Mouse (Mus musculus) heart, postnatal 36 days (tissue): ENCODE data around the gene 1700025C18Rik. TPM values are rescaled to one million over a fixed set of nuclear protein-coding genes. Genes with fewer than 3 reads are reported as not detected.
A peak's percentile ranks its signal among the peaks of the same experiment; 100 is the strongest.

Source experiments
- DNase-seq, 2 experiments: peaks; one replicate each; pipeline ENCODE4 v3.0.0; 2021 to 2022
- intact Hi-C: fragments of 180-260 bp; cut with DNase I; formaldehyde crosslinking; loops from one replicate; pipeline ENCODE4 v1.15.1; 2025
- total RNA-seq, 2 experiments: library from RNA; stranded (reverse); gene quantifications; 2 replicates each; pipeline ENCODE4 v1.2.3; 2021

Gene 1700025C18Rik
- total RNA-seq, result not detected

- intact Hi-C loops, result no loop called here
Measured at GRCm38 (mm10) chr2:165090650-165091049, at the start of gene 1700025C18Rik. 1700025C18Rik (minus strand) TSS chr2:165090750.

GRCm38 (mm10) chr2:165136049-165136448 is 45.5 kb upstream of the 1700025C18Rik start:
- DNase-seq, result no peak
- intact Hi-C loops, result no loop called here

More at GRCm38 (mm10) chr2:165090650-165091049, at the start of gene 1700025C18Rik:
- DNase-seq, result no peak

DNA sequence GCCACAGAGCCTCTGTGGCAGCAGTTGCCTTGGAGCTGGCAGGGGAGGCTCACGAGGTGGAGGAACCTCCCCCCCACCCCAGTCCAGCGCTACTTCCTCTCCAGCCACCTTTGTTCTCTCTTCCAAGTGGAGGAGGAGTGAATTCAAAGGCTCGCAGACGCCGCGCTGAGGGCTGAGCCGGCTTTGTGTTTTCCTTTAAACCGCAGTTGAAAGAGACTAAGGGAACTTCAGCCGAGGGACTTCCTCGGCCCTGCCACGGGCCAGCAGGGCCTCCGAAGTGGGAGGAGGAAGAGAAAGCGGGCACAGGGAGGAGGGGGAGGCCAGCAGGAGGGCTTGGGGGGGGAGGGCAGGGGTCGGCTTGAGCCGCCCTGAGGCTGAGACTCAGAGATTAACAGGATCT is 43.0 kb upstream of the 1700025C18Rik start:
- DNase-seq, result no peak
- intact Hi-C loops, result no loop called here

- DNase-seq, result no peak
- intact Hi-C loops, result no loop called here
Measured at GRCm38 (mm10) chr2:165131428-165131827, 40.9 kb upstream of the 1700025C18Rik start.

DNA sequence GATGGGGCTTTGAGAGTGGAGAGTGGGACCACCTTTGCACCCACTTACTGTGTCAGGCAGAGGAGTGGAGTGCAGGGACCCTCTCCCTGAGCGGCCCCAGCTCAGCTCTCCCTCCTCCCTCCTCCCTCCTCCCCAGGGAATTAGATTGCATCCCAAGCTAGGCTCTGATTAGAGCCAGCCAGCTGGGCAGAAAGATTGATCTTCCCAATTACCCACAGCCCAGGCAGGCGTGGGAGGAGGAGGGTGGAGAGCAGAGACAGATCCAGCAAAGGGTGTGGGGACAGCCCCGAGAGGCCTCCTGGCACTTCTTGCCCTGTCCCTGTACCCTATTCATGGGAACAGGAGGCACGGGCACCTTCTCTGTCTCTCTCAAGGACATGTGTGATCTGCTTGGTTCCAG is 38.6 kb upstream of the 1700025C18Rik start:
- no peak for DNase-seq
- intact Hi-C loops, result no loop called here

GRCm38 (mm10) chr2:165126896-165127562 is 36.5 kb upstream of the 1700025C18Rik start:
- no peak for DNase-seq
- intact Hi-C loops, result no loop called here

- intact Hi-C loops, result no loop called here
- no peak for DNase-seq
Measured at GRCm38 (mm10) chr2:165121206-165121840, 30.8 kb upstream of the 1700025C18Rik start.

DNA sequence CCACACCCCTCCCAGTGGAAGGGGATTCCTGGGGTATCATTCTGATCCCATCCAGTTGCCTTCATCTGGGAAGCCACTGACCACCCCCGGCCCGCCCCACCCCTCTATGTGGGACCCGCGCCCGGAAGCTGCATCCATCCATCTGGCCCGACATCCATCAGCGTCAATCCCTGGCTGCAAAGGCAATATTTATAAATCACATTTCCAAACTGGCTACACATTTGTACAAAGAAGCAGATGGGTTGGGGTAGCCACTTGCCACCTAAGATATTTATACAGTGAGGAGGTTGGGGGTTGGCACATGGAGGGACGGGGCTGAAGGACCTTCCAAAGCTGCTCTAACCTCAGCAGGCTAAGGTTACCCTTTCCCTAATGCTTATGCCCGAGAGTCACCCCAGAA is 30.2 kb upstream of the 1700025C18Rik start:
- no peak for DNase-seq
- intact Hi-C loops, result no loop called here

DNA sequence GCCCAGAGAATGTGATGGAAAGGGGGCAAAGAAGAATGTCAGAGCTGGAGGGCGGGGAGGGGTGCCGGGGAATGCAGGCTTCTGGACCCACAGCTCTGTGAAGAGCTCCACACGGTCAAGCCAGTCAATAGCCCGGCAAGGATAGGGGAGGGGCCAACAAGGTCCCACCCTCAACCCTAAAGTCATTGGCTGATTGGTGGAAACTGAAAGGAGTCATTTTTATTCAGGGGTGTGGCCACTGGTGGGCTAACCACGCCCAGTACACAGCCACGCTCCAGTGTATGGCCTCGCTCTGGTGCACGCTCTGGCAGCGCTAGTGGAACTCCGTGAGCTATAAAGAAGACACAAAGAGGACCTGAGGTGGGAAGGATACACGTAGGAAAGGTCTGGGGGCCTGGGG is 23.2 kb upstream of the 1700025C18Rik start:
- no peak for DNase-seq
- intact Hi-C loops, result loop anchor here (2.0 kb wide), 2 partner anchors 39 to 151 kb away; no protein-coding TSS in a partner anchor

DNA sequence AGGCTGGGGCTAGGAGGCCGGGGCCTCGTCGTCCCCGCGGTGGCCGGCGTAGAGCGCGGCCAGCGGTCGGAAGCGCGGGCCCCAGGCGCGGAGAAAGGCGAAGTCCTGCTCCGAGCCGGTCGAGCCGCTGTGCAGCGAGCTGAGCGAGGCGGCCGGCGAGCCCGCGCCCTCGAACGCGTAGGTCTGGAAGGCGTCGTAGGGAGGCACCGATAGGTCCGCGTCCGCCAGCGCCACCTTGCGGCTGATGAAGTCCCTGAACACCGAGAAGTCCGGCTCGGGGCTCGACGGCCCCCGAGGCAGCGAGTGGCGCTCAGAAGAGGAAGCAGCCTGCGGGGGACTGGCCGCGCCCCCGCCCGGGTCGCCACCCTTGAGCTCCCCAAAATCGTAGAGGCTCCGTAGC is 21.6 kb upstream of the 1700025C18Rik start:
- peak; percentile 79 to 90 for DNase-seq
- intact Hi-C loops, result loop anchor here (2.0 kb wide), 2 partner anchors 37 to 149 kb away; no protein-coding TSS in a partner anchor

- no peak for DNase-seq
- intact Hi-C loops, result no loop called here
Measured at GRCm38 (mm10) chr2:165106585-165106984, 16.0 kb upstream of the 1700025C18Rik start.

DNA sequence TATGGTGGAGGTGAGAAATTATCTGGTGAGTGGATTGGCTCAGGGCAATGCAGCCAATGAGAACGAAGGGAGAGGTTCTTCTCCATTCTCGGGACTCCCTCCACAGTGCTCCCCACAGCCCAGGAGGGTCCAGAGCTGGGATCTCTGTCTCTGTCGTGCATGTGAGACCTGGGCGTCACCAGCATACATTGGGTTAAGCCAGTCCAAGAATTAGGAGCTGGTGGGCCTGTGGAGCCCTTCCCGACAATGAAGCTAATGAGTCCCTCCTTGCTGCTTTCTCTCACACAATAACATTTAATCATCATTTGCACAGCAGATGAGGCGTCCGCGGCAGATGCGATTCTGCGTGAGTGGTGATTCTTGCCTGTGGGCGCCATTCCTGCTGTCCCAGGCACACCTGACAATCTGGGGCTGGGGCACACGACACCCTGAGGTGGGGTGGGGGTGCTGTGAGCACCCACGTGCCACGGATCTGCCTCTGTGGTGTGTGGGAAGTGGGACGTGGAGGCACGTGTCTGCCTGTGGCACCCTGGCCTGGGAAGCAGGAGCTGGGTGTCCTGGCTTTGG is 15.0 kb upstream of the 1700025C18Rik start:
- intact Hi-C loops, result no loop called here

DNA sequence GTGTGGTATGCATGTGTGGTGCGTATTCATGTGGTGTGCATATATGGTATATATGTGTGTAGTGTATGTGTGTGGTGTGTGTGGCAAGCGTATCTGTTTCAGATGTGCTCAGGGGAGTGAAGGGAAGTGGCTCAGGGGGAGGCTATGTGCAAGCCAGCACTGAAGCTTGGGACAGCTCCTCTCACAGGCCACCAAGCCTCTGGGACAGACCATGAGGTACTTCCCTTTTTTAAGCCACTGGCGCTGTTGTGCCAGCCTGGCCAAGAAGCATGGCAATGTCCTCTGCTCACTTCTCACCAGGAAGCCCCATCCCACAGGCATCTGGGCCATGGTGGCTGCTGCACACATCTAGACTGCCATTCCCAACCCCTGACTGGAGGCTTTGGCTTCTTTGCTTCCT is 12.4 kb upstream of the 1700025C18Rik start:
- DNase-seq, result no peak
- intact Hi-C loops, result no loop called here

More for the DNA sequence above, 15.0 kb upstream of the 1700025C18Rik start:
- DNase-seq, result no peak

DNA sequence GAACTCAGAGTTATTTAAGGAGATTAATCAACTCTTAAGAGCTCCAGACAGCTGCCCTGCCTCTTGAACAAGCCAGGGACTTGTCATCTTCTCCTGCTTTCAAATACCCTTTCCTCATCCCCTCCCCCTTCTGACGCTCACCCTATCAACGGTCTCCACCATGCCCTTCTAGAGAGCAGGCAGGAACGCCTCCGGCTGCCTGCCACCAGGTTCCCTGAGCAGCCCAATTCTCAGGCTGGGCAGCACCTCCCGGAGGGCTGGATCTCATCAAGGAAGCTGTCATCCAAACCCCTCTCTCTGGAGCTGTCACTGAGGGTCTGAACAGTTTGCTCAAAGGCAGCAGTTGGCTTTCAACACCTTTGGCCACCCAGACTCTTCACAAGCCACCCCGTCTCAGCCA is 10.2 kb upstream of the 1700025C18Rik start:
- no peak for DNase-seq
- intact Hi-C loops, result no loop called here

DNA sequence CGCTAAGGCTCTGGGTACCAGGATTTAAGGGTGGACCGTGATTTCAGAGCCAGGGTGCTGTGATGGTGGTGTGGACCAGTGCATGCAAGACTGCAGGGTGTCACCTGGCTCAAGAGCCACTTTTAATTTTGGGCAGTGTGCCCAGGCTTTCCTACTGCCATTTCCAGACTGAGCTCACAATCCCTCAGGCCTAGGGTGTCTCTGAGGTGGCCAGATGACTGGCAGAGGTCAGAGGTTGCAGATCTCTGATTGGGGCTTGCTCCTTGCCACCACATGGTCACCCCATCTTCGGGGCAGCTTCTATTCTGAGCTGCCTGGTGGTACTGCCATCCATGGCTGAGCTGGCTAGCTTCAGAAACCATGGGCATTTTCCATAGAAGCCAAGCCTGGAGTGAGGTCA is 8.3 kb upstream of the 1700025C18Rik start:
- intact Hi-C loops, result no loop called here

GRCm38 (mm10) chr2:165096367-165096766 is 5.8 kb upstream of the 1700025C18Rik start:
- no peak for DNase-seq
- intact Hi-C loops, result no loop called here

More for the DNA sequence above, 8.3 kb upstream of the 1700025C18Rik start:
- DNase-seq, result peak in 1 of 2 experiments; percentile 10

DNA sequence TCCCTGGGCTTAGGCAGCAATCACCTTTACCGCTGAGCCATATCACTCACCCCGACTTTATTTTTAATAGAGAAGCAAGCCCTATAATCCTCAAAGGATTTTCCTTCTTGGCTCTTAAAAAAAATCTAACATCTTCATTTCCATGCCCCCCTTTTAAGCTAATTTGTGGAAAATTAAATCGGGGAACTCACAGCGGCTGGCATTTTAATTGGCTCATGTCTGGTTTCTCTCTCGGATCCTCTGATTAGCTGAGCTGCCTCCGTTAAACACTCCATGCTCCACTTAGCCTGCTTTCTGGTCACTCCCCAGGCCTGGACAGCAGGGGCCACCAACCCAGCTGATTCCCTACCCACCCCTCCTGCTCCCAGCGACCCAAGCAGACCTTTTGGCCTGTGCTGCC is 1.8 kb upstream of the 1700025C18Rik start:
- DNase-seq, result no peak
- intact Hi-C loops, result no loop called here

- intact Hi-C loops, result no loop called here
- no peak for DNase-seq
Measured at GRCm38 (mm10) chr2:165091433-165091965, 949 bp upstream of the 1700025C18Rik start.

- DNase-seq, result no peak
- intact Hi-C loops, result no loop called here
Measured at GRCm38 (mm10) chr2:165089470-165089869, 1.1 kb downstream of the 1700025C18Rik start.

DNA sequence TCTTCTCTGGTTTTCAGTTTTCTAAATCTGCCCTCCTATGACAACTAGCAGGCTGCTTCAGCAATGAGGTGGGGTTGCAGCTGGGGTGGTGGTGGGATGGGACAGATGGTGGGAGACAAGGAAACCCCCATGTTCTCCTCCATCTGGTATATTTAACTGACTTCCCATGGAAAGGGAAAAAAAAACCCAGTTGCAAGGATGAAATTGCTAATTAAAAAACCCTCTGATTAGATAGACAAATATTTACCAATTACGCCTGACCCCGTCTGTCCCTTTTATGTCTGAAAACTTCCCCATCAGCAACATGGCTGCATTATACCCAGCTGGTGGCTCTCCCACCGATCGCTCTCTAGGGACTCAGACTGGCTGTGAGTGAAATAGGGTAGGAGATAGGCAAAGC is 3.9 kb downstream of the 1700025C18Rik start:
- no peak for DNase-seq
- intact Hi-C loops, result no loop called here

DNA sequence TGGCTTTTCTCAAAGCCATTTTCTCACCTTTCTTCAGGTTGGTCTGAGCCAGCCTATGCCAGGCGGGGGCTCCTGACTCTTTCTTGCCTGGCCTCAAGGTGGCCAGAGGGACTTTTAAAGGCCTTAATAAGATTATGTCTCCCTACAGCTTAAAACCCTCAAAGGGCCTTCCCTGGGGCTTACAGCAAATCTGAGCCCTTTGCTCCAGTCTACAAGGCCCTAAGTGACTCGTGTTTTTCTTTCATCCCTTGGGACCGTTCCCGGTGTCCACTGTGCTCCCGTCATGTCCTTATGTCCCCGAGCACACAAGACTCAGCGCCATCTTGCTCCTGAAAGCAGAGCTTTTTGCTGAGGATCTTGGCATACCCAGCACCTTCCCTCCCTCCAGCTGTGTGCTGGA is 9.3 kb downstream of the 1700025C18Rik start:
- DNase-seq, result no peak
- intact Hi-C loops, result no loop called here

GRCm38 (mm10) chr2:165080657-165081056 is 9.9 kb downstream of the 1700025C18Rik start:
- intact Hi-C loops, result no loop called here
- DNase-seq, result no peak
